Mouse (Mus musculus): ENCODE results near the gene Shroom3. TPM values are rescaled to one million over a fixed set of nuclear protein-coding genes. Genes with fewer than 3 reads are reported as not detected.

Gene Shroom3
- polyA plus RNA-seq, 1 experiment from 2014 or later = 8.0 TPM

DNA sequence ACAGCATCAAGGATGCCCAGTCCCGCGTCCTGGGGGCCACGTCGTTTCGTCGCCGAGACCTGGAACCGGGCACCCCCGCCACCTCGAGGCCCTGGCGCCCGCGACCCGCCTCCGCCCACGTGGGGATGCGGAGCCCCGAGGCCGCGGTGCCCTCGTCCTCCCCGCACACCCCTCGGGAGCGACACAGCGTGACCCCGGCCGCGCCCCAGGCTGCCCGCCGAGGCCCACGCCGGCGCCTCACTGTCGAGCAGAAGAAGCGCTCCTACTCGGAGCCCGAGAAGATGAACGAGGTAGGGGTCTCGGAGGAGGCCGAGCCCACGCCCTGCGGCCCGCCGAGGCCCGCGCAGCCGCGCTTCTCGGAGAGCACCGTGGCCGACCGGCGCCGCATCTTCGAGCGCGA is 258.9 kb downstream of the Shroom3 start:
- peaks cover 17% of the 10 kb centered on the region; the same call in 1 of the 2 replicates for H3K9me3 ChIP-seq (ENCODE audit: control insufficient read depth)
- H3K9ac ChIP-seq (ENCODE audit: low read depth, low read length) = no peak overlapping the region
- peak overlapping the region; percentile 24; the same call in 1 of the 2 replicates for H3K27ac ChIP-seq (ENCODE audit: low read depth, low read length)
- no peak overlapping the region for H3K4me2 ChIP-seq (replicated peaks; ENCODE audit: low read depth)
- H3K36me3 ChIP-seq (ENCODE audit: control insufficient read depth, insufficient read depth) = peaks cover 61% of the 10 kb centered on the region
- WGBS = 90% methylated on average over 57 of the region's 57 CpGs
- TF ChIP-seq CTCF (IDR thresholded peaks at IDR 0.05; ENCODE audit: low read depth) = no peak
- ATAC-seq = no peak; the same call in 1 of the 2 replicates
- no peaks in the 10 kb centered on the region for H3K4me1 ChIP-seq (replicated peaks; ENCODE audit: control insufficient read depth, insufficient read depth, low read length)
- no peak overlapping the region for H3K4me3 ChIP-seq (ENCODE audit: low read depth, low read length)
- no peaks in the 10 kb centered on the region for H3K27me3 ChIP-seq (replicated peaks; ENCODE audit: control insufficient read depth, insufficient read depth, low read length)

DNA sequence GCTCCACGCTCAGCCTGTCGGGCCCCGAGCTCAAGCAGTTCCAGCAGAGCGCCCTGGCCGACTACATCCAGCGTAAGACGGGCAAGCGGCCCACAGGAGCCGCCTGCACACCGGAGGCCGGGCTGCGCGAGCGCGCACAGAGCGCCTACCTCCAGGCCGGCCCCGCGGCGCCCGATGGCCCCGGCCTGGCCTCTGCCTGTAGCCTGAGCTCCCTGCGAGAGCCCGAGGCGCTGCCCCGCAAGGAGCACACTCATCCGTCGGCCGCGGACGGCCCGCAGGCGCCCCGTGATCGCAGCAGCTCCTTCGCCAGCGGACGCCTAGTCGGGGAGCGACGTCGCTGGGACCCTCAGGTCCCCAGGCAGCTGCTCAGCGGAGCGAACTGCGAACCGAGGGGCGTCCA is 259.3 kb downstream of the Shroom3 start:
- 94% methylated on average over 47 of the region's 47 CpGs for WGBS
- H3K4me2 ChIP-seq (replicated peaks; ENCODE audit: low read depth) = no peak overlapping the region
- H3K27ac ChIP-seq (ENCODE audit: low read depth, low read length) = peak overlapping the region; percentile 24; the same call in 1 of the 2 replicates
- no peak for ATAC-seq
- H3K27me3 ChIP-seq (replicated peaks; ENCODE audit: control insufficient read depth, insufficient read depth, low read length) = no peaks in the 10 kb centered on the region
- peaks cover 17% of the 10 kb centered on the region; the same call in 1 of the 2 replicates for H3K9me3 ChIP-seq (ENCODE audit: control insufficient read depth)
- peaks cover 59% of the 10 kb centered on the region for H3K36me3 ChIP-seq (ENCODE audit: control insufficient read depth, insufficient read depth)
- H3K9ac ChIP-seq (ENCODE audit: low read depth, low read length) = no peak overlapping the region
- no peaks in the 10 kb centered on the region for H3K4me1 ChIP-seq (replicated peaks; ENCODE audit: control insufficient read depth, insufficient read depth, low read length)
- no peak for TF ChIP-seq CTCF (IDR thresholded peaks at IDR 0.05; ENCODE audit: low read depth)
- H3K4me3 ChIP-seq (ENCODE audit: low read depth, low read length) = no peak overlapping the region

DNA sequence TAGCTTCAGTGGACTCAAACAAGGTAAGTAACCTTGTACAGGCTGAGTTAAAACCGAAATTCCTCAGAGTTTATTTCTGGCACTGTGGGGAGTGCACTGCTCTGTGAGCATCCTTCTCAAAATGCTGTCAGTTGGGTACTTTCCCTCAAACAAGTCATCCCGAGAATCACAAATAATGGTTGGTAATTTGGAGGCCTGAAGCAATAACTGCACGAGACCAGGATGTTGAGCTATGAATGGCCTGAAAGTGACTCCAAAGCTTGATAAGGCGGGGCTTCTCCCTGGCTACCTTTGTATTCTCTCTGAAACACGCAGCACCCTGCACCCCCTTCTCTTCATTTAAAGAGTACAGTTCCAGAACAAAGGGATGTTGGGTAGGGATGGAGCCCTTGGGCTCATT is 261.6 kb downstream of the Shroom3 start:
- Histone ChIP-seq H3K36me3 (ENCODE audit: control insufficient read depth, insufficient read depth) (peaks cover 68% of the 10 kb centered on the region), H3K4me1 (replicated peaks; ENCODE audit: control insufficient read depth, insufficient read depth, low read length) (no peaks in the 10 kb centered on the region), H3K9ac (ENCODE audit: low read depth, low read length) (no peak overlapping the region), H3K27ac (ENCODE audit: low read depth, low read length) (no peak overlapping the region), H3K9me3 (ENCODE audit: control insufficient read depth) (peaks cover 17% of the 10 kb centered on the region; the same call in 1 of the 2 replicates), H3K4me2 (replicated peaks; ENCODE audit: low read depth) (no peak overlapping the region), H3K27me3 (replicated peaks; ENCODE audit: control insufficient read depth, insufficient read depth, low read length) (no peaks in the 10 kb centered on the region), H3K4me3 (ENCODE audit: low read depth, low read length) (no peak overlapping the region)
- TF ChIP-seq CTCF (IDR thresholded peaks at IDR 0.05; ENCODE audit: low read depth) = no peak
- 74% methylated on average over 5 of the region's 5 CpGs for whole genome bisulfite sequencing
- ATAC-seq = no peak

DNA sequence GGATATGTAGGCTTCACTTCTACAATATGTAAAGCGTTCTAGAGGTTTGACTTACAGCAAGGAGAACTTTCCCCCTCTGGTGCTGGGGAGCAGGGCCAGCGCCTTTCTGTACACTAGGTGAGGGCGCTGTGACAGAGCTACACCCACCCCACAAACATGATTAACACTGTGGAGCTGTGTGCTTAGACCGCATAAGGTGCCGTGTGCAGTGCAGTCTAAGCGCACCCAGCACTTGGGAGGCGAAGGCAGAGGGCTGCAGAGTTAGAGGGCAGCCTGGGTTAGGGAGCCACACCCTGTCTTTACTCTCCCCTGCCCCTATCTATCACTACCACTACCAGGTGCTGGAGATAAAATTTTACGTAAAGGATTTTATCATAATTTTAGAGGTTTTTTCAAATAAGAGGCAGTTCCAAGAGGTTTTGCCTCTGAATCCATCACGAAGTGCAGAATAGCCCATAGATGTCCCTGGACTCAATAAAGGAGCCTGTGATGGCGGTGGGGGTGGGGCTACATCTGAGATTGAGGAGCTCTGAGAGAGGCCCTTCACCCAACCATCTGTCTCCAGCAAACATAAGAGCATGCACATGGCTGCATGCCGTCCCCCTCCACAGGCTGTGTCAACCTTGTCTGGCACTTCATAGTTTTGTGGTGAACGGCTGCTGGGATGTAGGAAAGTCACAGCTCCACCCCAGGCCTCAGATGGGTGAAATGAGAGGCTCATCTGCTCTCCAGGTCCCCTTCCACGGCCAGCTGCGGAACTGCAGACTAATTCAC is 265.9 kb downstream of the Shroom3 start:
- H3K27me3 ChIP-seq (replicated peaks; ENCODE audit: control insufficient read depth, insufficient read depth, low read length) = no peaks in the 10 kb centered on the region
- H3K27ac ChIP-seq (ENCODE audit: low read depth, low read length) = no peak overlapping the region
- ATAC-seq = no peak
- 68% methylated on average over 14 of the region's 14 CpGs for WGBS
- H3K4me1 ChIP-seq (replicated peaks; ENCODE audit: control insufficient read depth, insufficient read depth, low read length) = no peaks in the 10 kb centered on the region
- TF ChIP-seq CTCF (IDR thresholded peaks at IDR 0.05; ENCODE audit: low read depth) = no peak
- no peak overlapping the region for H3K4me3 ChIP-seq (ENCODE audit: low read depth, low read length)
- no peak overlapping the region for H3K9ac ChIP-seq (ENCODE audit: low read depth, low read length)
- H3K9me3 ChIP-seq (ENCODE audit: control insufficient read depth) = no peaks in the 10 kb centered on the region
- peaks cover 65% of the 10 kb centered on the region for H3K36me3 ChIP-seq (ENCODE audit: control insufficient read depth, insufficient read depth)
- H3K4me2 ChIP-seq (replicated peaks; ENCODE audit: low read depth) = no peak overlapping the region

DNA sequence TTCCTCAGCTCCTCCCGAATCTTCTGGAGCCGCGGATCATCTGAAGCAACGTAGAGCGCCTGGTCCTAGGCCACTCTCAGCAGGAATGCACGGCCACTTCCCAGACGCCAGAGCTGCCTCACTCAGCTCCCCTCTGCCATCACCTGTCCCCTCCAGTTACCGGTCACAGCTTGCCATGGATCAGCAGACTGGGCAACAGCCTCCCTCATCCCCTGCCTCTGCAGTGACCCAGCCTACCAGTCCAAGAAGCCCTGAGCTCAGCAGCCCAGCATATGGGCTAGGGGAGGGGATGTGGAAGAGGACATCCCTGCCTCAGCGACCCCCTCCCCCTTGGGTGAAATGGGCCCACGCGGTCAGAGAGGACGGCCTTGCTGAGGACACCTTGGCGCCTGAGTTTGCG is 267.3 kb downstream of the Shroom3 start:
- Histone ChIP-seq H3K4me3 (ENCODE audit: low read depth, low read length) (no peak overlapping the region), H3K27me3 (replicated peaks; ENCODE audit: control insufficient read depth, insufficient read depth, low read length) (no peaks in the 10 kb centered on the region), H3K4me1 (replicated peaks; ENCODE audit: control insufficient read depth, insufficient read depth, low read length) (no peaks in the 10 kb centered on the region), H3K9ac (ENCODE audit: low read depth, low read length) (no peak overlapping the region), H3K36me3 (ENCODE audit: control insufficient read depth, insufficient read depth) (peaks cover 65% of the 10 kb centered on the region), H3K27ac (ENCODE audit: low read depth, low read length) (no peak overlapping the region), H3K4me2 (replicated peaks; ENCODE audit: low read depth) (no peak overlapping the region), H3K9me3 (ENCODE audit: control insufficient read depth) (no peaks in the 10 kb centered on the region)
- ATAC-seq = no peak
- WGBS = 91% methylated on average over 14 of the region's 14 CpGs
- TF ChIP-seq CTCF (IDR thresholded peaks at IDR 0.05; ENCODE audit: low read depth) = no peak

DNA sequence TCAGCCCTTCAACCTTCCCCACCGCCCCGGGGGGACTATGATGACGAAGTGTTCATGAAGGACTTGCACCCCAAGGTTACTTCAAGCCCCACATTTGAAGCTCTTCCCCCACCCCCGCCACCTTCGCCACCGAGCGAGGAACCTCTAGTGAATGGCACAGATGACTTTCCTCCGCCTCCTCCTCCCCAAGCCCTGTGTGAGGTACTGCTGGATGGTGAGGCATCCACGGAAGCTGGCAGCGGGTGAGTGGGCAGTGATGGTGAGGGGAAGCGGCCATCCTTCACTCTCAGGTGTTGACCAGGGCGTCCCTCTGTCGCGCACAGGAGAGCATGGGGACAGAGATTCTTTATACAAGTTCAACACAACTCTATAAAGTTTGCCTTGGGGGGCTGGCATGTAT is 267.8 kb downstream of the Shroom3 start:
- whole genome bisulfite sequencing = 93% methylated on average over 14 of the region's 14 CpGs
- Histone ChIP-seq H3K9ac (ENCODE audit: low read depth, low read length) (no peak overlapping the region), H3K9me3 (ENCODE audit: control insufficient read depth) (no peaks in the 10 kb centered on the region), H3K4me1 (replicated peaks; ENCODE audit: control insufficient read depth, insufficient read depth, low read length) (no peaks in the 10 kb centered on the region), H3K4me3 (ENCODE audit: low read depth, low read length) (no peak overlapping the region), H3K36me3 (ENCODE audit: control insufficient read depth, insufficient read depth) (peaks cover 69% of the 10 kb centered on the region), H3K4me2 (replicated peaks; ENCODE audit: low read depth) (no peak overlapping the region), H3K27me3 (replicated peaks; ENCODE audit: control insufficient read depth, insufficient read depth, low read length) (no peaks in the 10 kb centered on the region), H3K27ac (ENCODE audit: low read depth, low read length) (no peak overlapping the region)
- ATAC-seq = no peak
- no peak for TF ChIP-seq CTCF (IDR thresholded peaks at IDR 0.05; ENCODE audit: low read depth)
